Mouse (Mus musculus) neural tube, postnatal 0 days (tissue): ENCODE measurements around the gene Hist1h4h. TPM values are rescaled to one million over a fixed set of nuclear protein-coding genes. Genes with fewer than 3 reads are reported as not detected.

Experiments used
- microRNA-seq: library from miRNA; unstranded; fragments of <30 nt; microRNA quantifications from one replicate; pipeline ENCODE4, GENCODE M21; 2016
- polyA plus RNA-seq: library from polyadenylated mRNA; unstranded; fragments of >200 nt; fragmentation: Nextera tagmentation; extraction: Ambion mirVana; gene quantifications from 2 replicates; pipeline ENCODE4 v1.2.1, GENCODE M21; 2015

The Hist1h4h gene
- polyA plus RNA-seq, 1 experiment from 2014 or later: 4.6 TPM

Small RNAs within 50 kb of the gene (microRNA-seq; reads per million reads assigned to microRNA genes)
- gene Gm44297 (not detected), gene Gm44359 (not detected), gene Gm44394 (not detected), gene n-TStga1 (not detected)

Other genes with a start within 250 kb of the Hist1h4h start
- gene Zfp322a, start 161.8 kb upstream of the Hist1h4h start, polyA plus RNA-seq: 28.9 and 30.1 TPM in 2 replicates
- 7.2 and 8.3 TPM in 2 replicates for gene Abt1, start 107.2 kb upstream of the Hist1h4h start, polyA plus RNA-seq
- 0.11 and 0.19 TPM in 2 replicates for gene Btn1a1, start 65.1 kb upstream of the Hist1h4h start, polyA plus RNA-seq
- gene Btn2a2, start 42.2 kb upstream of the Hist1h4h start, polyA plus RNA-seq: 0.09 TPM in 1 of 2 replicates, not detected in the other
- gene Hist1h2af, start 2.9 kb downstream of the Hist1h4h start, polyA plus RNA-seq: 1.7 TPM in 1 of 2 replicates, not detected in the other
- gene Hist1h3g, start 4.4 kb downstream of the Hist1h4h start, polyA plus RNA-seq: 1.3 TPM in 1 of 2 replicates, not detected in the other
- gene Hist1h2bh, start 12.3 kb downstream of the Hist1h4h start, polyA plus RNA-seq: 0.09 and 0.36 TPM in 2 replicates
- 0.21 TPM in 1 of 2 replicates, not detected in the other for gene Hist1h3f, start 13.0 kb downstream of the Hist1h4h start, polyA plus RNA-seq
- gene Hist1h4f, start 20.6 kb downstream of the Hist1h4h start, polyA plus RNA-seq: not detected in 2 replicates
- gene Hist1h1d, start 22.2 kb downstream of the Hist1h4h start, polyA plus RNA-seq: 0.09 and 0.13 TPM in 2 replicates
- gene Hist1h3e, start 31.3 kb downstream of the Hist1h4h start, polyA plus RNA-seq: 1.5 and 2.0 TPM in 2 replicates
- gene Hist1h2ae, start 40.2 kb downstream of the Hist1h4h start, polyA plus RNA-seq: 7.7 and 9.3 TPM in 2 replicates
- 1.5 and 3.0 TPM in 2 replicates for gene Hist1h2bg, start 40.3 kb downstream of the Hist1h4h start, polyA plus RNA-seq
- 0.65 TPM in 1 of 2 replicates, not detected in the other for gene Hist1h2bf, start 43.1 kb downstream of the Hist1h4h start, polyA plus RNA-seq
- gene Hist1h2ad, start 43.3 kb downstream of the Hist1h4h start, polyA plus RNA-seq: not detected in 2 replicates
- 0.58 and 0.66 TPM in 2 replicates for gene Hist1h3d, start 44.7 kb downstream of the Hist1h4h start, polyA plus RNA-seq
- 25.2 and 28.2 TPM in 2 replicates for gene Hist1h4d, start 50.5 kb downstream of the Hist1h4h start, polyA plus RNA-seq
- gene Hist1h2be, start 90.1 kb downstream of the Hist1h4h start, polyA plus RNA-seq: 0.80 and 0.89 TPM in 2 replicates
- 7.7 and 9.3 TPM in 2 replicates for gene Hist1h1e, start 91.5 kb downstream of the Hist1h4h start, polyA plus RNA-seq
- gene Hist1h2ac, start 152.9 kb downstream of the Hist1h4h start, polyA plus RNA-seq: 0.19 and 0.41 TPM in 2 replicates
- gene Hist1h2bc, start 153.1 kb downstream of the Hist1h4h start, polyA plus RNA-seq: 37.8 and 45.4 TPM in 2 replicates
- gene Hist1h1t, start 164.8 kb downstream of the Hist1h4h start, polyA plus RNA-seq: not detected in 2 replicates
- gene Hist1h4c, start 167.4 kb downstream of the Hist1h4h start, polyA plus RNA-seq: 2.4 and 3.7 TPM in 2 replicates
- 6.6 and 7.2 TPM in 2 replicates for gene Hfe, start 179.8 kb downstream of the Hist1h4h start, polyA plus RNA-seq
- gene Hist1h1c, start 207.8 kb downstream of the Hist1h4h start, polyA plus RNA-seq: 16.4 and 22.5 TPM in 2 replicates
- not detected in 2 replicates for gene Hist1h3c, start 214.6 kb downstream of the Hist1h4h start, polyA plus RNA-seq
- 0.62 TPM in 1 of 2 replicates, not detected in the other for gene Hist1h2bb, start 215.7 kb downstream of the Hist1h4h start, polyA plus RNA-seq
- 2.7 and 4.7 TPM in 2 replicates for gene Hist1h2ab, start 220.1 kb downstream of the Hist1h4h start, polyA plus RNA-seq
- 0.58 TPM in 1 of 2 replicates, not detected in the other for gene Hist1h3b, start 221.2 kb downstream of the Hist1h4h start, polyA plus RNA-seq
- 1.2 TPM in 1 of 2 replicates, not detected in the other for gene Hist1h4b, start 226.0 kb downstream of the Hist1h4h start, polyA plus RNA-seq
- gene Hist1h4a, start 230.2 kb downstream of the Hist1h4h start, polyA plus RNA-seq: 0.54 TPM in 1 of 2 replicates, not detected in the other
- gene Hist1h3a, start 231.3 kb downstream of the Hist1h4h start, polyA plus RNA-seq: 0.66 and 0.94 TPM in 2 replicates
- 0.50 and 0.66 TPM in 2 replicates for gene Hist1h1a, start 232.6 kb downstream of the Hist1h4h start, polyA plus RNA-seq
- not detected in 2 replicates for gene Trim38, start 238.9 kb downstream of the Hist1h4h start, polyA plus RNA-seq